Mouse (Mus musculus) liver, adult 2 months (tissue): ENCODE measurements at regions not wholly inside any gene's neighbourhood (a gene's known extent, or its start where the extent isn't known, plus 50 kb on each side); places are given as distances from the start of the nearest gene placed in this dataset.

Experiments
- CTCF ChIP-seq: fragments of 200-500 bp; IDR thresholded peaks from 2 replicates; pipeline ENCODE4 v1.5.1; 2011; ENCODE audit warnings: low read depth, low read length, control low read depth
- POLR2A ChIP-seq: fragments of 200-500 bp; IDR thresholded peaks from 2 replicates; pipeline ENCODE4 v1.6.1; 2011; ENCODE audit warnings: low read length, control low read depth; ENCODE audit not compliant: insufficient read depth; ENCODE audit errors: extremely low read depth

- no peak for TF ChIP-seq POLR2A
- no peak for TF ChIP-seq CTCF
Observed at GRCm38 (mm10) chr17:79977154-79977571, 81.2 kb upstream of the Atl2 start.
